Mouse (Mus musculus) 3134 (cell line): ENCODE results near the gene Sept10.
"Not testable (repeated sequence)": the region's sequence is repeated elsewhere in the genome, so short reads cannot be mapped to it uniquely, and the experiment has no call there.

ENCODE experiments used
- DNase-seq: peaks from one replicate; pipeline ENCODE4 v3.0.0-alpha.2; 2011; ENCODE audit warnings: low spot score; ENCODE audit not compliant: insufficient read length; ENCODE audit errors: extremely low read depth

Gene Sept10

GRCm38 (mm10) chr10:59133478-59134009 lies 88.1 kb downstream of the Sept10 start:
- no peak for DNase-seq

- no peak for DNase-seq
These were observed 89.6 kb downstream of the Sept10 start for GRCm38 (mm10) chr10:59131926-59132628.

- DNase-seq: no peak
These were observed 94.0 kb downstream of the Sept10 start for GRCm38 (mm10) chr10:59127637-59128036.

GRCm38 (mm10) chr10:59125497-59125896 lies 96.2 kb downstream of the Sept10 start:
- no peak for DNase-seq

- DNase-seq: no peak
These were observed 101.8 kb downstream of the Sept10 start for GRCm38 (mm10) chr10:59119811-59120210.

- no peak for DNase-seq
These were observed 102.6 kb downstream of the Sept10 start for GRCm38 (mm10) chr10:59119001-59119400.

GRCm38 (mm10) chr10:59117555-59117954 lies 104.1 kb downstream of the Sept10 start:
- DNase-seq: no peak

GRCm38 (mm10) chr10:59116331-59116730 lies 105.3 kb downstream of the Sept10 start:
- DNase-seq: no peak

GRCm38 (mm10) chr10:59115691-59116090 lies 106.0 kb downstream of the Sept10 start:
- DNase-seq: no peak

- DNase-seq: peak; percentile 57
These were observed 106.9 kb downstream of the Sept10 start for GRCm38 (mm10) chr10:59114535-59115291.

GRCm38 (mm10) chr10:59113386-59113785 lies 108.3 kb downstream of the Sept10 start:
- DNase-seq: no peak

GRCm38 (mm10) chr10:59112755-59113154 lies 108.9 kb downstream of the Sept10 start:
- no peak for DNase-seq

GRCm38 (mm10) chr10:59110386-59110785 lies 111.3 kb downstream of the Sept10 start:
- DNase-seq: no peak

- DNase-seq: peak; percentile 37
These were observed 112.6 kb downstream of the Sept10 start for GRCm38 (mm10) chr10:59109015-59109414.

- no peak for DNase-seq
These were observed 115.0 kb downstream of the Sept10 start for GRCm38 (mm10) chr10:59106644-59107043.

- no peak for DNase-seq
These were observed 115.8 kb downstream of the Sept10 start for GRCm38 (mm10) chr10:59105885-59106284.

- DNase-seq: no peak
These were observed 117.0 kb downstream of the Sept10 start for GRCm38 (mm10) chr10:59104683-59105082.

- not testable (repeated sequence) for DNase-seq
These were observed 118.6 kb downstream of the Sept10 start for GRCm38 (mm10) chr10:59103076-59103475.

GRCm38 (mm10) chr10:59091988-59092387 lies 129.7 kb downstream of the Sept10 start:
- no peak for DNase-seq
